Comparison of ENCODE assay signal across 27 mouse cellular contexts in the genomic region with DNA sequence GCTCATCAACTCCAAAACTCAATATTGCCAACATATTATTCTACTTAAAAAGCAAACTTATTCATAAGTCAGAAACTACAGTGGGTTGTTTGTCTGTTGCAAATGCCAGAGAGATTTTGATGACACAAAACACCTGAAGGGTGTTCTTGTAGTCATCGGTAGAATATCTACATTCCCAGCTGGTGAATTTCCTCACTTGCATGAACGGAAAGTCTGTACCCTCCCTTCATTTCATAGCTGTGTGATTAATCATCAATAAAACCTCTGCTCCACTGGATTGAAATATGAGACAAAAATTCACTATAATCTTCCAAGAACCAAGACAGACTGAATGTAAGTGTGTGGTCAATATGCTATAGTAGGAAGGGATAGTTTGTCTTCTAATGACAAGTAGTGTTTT. TPM values are rescaled to one million over a fixed set of nuclear protein-coding genes. Genes with fewer than 3 reads are reported as not detected.
DNase-seq lines count a peak whose midpoint lies in the region; TF ChIP-seq lines count a peak whose summit lies in the region.
"Had no signal": no experiment of that assay in that cellular context is flagged by ENCODE, and none has a peak within 500 bp of the region (broad histone marks: within the 10 kb centered on the region; RNA-seq: fewer than 3 reads in every experiment).

No protein-coding gene starts in this region.

- peak; percentile 64 for DNase-seq in 3T3-L1 (ENCODE audit: low read depth, low spot score)
- DNase-seq in Muller cell, postnatal 12 days (ENCODE audit: inconsistent ontology term) = peak; percentile 44
- DNase-seq in adrenal gland, postnatal 10 days = no peak
- DNase-seq in thymus, postnatal 25 days = no peak
- no peak for DNase-seq in adrenal gland, postnatal 4 days (ENCODE audit: low spot score in 2 of 2)
- DNase-seq: adrenal gland, adult 8-10 months; adrenal gland, postnatal 36 days; cerebellum, adult 11 months; cerebellum, adult 18-20 months; cerebellum, adult 8-10 months; cerebellum, adult 9-11 months; cerebellum, postnatal 14 days; cerebellum, postnatal 36 days; embryo, embryonic 11 days; forebrain, postnatal 0 days had no signal

- TF ChIP-seq POLR2A in embryonic fibroblast, embryonic 13.5 days (IDR thresholded peaks at IDR 0.05; ENCODE audit: low read depth, low read length) = no peak

- peak overlapping the region; percentile 61; the same call in 1 of the 2 replicates for H3K27ac ChIP-seq in embryonic fibroblast, embryonic 13.5 days (ENCODE audit: insufficient read depth, low read length)
- H3K27ac ChIP-seq: embryonic facial prominence, embryonic 13.5 days; embryonic facial prominence, embryonic 15.5 days; forebrain, embryonic 13.5 days; forebrain, embryonic 15.5 days had no signal

- TF ChIP-seq CTCF in embryonic fibroblast, embryonic 13.5 days (IDR thresholded peaks at IDR 0.05; ENCODE audit: borderline replicate concordance, insufficient read depth, low read length) = no peak

- H3K4me3 ChIP-seq in embryonic fibroblast, embryonic 13.5 days (ENCODE audit: insufficient read depth, low read length) = no peak overlapping the region
- H3K4me3 ChIP-seq: embryonic facial prominence, embryonic 13.5 days; embryonic facial prominence, embryonic 15.5 days; forebrain, embryonic 13.5 days; forebrain, embryonic 15.5 days had no signal

- peaks cover 13% of the 10 kb centered on the region for H3K4me1 ChIP-seq in embryonic fibroblast, embryonic 13.5 days (ENCODE audit: control insufficient read depth, insufficient read depth, low read length)
- H3K4me1 ChIP-seq: embryonic facial prominence, embryonic 13.5 days; embryonic facial prominence, embryonic 15.5 days; forebrain, embryonic 13.5 days; forebrain, embryonic 15.5 days had no signal

RNA-seq across cellular contexts. Expression of a gene that starts 27.5 kb away (rescaled TPM):
- polyA plus RNA-seq in embryonic fibroblast, embryonic 13.5 days (2011; ENCODE audit: insufficient read length, low read depth, missing spikeins) = 93.5 and 105 TPM in 2 replicates
- 10 to 100 TPM; 86.6 to 94.9 TPM for total RNA-seq in adrenal gland, postnatal 10 days (2021)
- total RNA-seq in adrenal gland, postnatal 4 days (2021) = 10 to 100 TPM; 83.4 to 87.0 TPM

RNA-seq across cellular contexts. Expression of a gene that starts 33.7 kb away (rescaled TPM):
- not detected in 2 replicates for polyA plus RNA-seq in embryonic fibroblast, embryonic 13.5 days (2011; ENCODE audit: insufficient read length, low read depth, missing spikeins)
- total RNA-seq in adrenal gland, postnatal 10 days (2021) = not detected
- not detected for total RNA-seq in adrenal gland, postnatal 4 days (2021)
- total RNA-seq: adrenal gland, adult 18-20 months; adrenal gland, postnatal 36 days; CH12.LX; common myeloid progenitor, adult 5-6 weeks; forebrain, postnatal 0 days; G1E had no signal
- polyA plus RNA-seq: activated CD4-positive, CD25-positive, alpha-beta regulatory T cell, adult 4 months; CD4-positive, CD25-positive, alpha-beta regulatory T cell, adult 4 months; embryonic facial prominence, embryonic 13.5 days; embryonic facial prominence, embryonic 15.5 days; forebrain, embryonic 13.5 days; forebrain, embryonic 15.5 days; forebrain, postnatal 0 days; G1E; Patski had no signal

RNA-seq across cellular contexts. Expression of a gene that starts 40.4 kb away (rescaled TPM):
- 11.0 and 14.4 TPM in 2 replicates for polyA plus RNA-seq in embryonic fibroblast, embryonic 13.5 days (2011; ENCODE audit: insufficient read length, low read depth, missing spikeins)
- total RNA-seq in adrenal gland, postnatal 10 days (2021) = 1 to 10 TPM; 2.6 to 4.1 TPM
- total RNA-seq in adrenal gland, postnatal 4 days (2021) = 1 to 10 TPM; 6.5 to 7.1 TPM

RNA-seq across cellular contexts. Expression of a gene that starts 50.9 kb away (rescaled TPM):
- 0.47 and 0.94 TPM in 2 replicates for polyA plus RNA-seq in embryonic fibroblast, embryonic 13.5 days (2011; ENCODE audit: insufficient read length, low read depth, missing spikeins)
- 1 to 10 TPM; 1.5 to 1.6 TPM for total RNA-seq in adrenal gland, postnatal 10 days (2021)
- 1 to 10 TPM; 4.0 to 5.1 TPM for total RNA-seq in adrenal gland, postnatal 4 days (2021)

Comparison
In these comparisons a context has a peak if more than half of its experiments do, and no peak if none do; other contexts are left out.
1. DNase-seq: peak in 3T3-L1 (single experiment) and Muller cell, postnatal 12 days (single experiment); none in adrenal gland, postnatal 10 days (single experiment), thymus, postnatal 25 days (single experiment) and adrenal gland, postnatal 4 days (0 of 2).